Mouse (Mus musculus): ENCODE results near the gene Gm20708.
"Not testable (repeated sequence)": the region's sequence is repeated elsewhere in the genome, so short reads cannot be mapped to it uniquely, and the experiment has no call there.

The Gm20708 gene

GRCm38 (mm10) chr11:117781199-117781821 is 28.2 kb upstream of the Gm20708 start:
- DNase-seq (ENCODE audit: low read depth), result peak; percentile 92

DNA sequence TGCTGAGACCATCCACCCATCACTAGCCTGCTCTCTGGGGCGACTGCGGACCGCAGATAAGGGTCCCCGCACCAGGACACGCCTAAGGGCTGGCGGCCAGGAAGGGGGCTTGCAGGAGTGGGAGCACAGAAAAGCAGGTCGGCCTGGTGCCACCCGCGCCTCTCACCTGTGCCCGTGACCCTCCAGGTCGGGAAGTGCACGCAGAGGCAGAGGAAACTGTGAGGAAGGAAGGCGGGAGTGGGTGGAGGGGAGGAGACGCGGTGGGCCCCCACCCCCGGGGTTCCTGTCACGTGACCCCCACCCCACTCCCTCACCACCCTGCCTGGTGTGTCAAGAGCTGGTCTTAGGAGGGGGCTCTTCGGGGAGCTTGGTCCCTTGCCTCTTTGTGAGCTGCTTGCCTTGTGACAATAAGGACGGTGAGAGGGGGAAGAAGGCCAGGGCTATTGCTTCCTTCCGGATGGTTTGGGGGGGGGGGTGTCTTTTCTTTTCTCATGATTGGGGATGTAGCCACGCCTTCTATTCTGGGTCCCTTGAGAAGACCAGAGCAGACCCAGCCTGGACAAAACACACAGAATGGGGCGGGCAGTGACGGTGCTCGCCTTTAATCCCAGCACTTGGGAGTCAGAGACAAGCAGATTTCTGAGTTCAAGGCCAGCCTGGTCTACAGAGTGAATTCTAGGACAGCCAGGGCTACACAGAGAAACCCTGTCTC is 27.3 kb upstream of the Gm20708 start, which contains the start of the genes Tmc8 and Tmc6:
Tmc8 (plus strand) TSS at position 84 of the 712 bp plus-strand sequence.
Tmc6 (minus strand) TSS at position 206 of the 712 bp plus-strand sequence.
- DNase-seq (ENCODE audit: low read depth), result peak; percentile 68

DNA sequence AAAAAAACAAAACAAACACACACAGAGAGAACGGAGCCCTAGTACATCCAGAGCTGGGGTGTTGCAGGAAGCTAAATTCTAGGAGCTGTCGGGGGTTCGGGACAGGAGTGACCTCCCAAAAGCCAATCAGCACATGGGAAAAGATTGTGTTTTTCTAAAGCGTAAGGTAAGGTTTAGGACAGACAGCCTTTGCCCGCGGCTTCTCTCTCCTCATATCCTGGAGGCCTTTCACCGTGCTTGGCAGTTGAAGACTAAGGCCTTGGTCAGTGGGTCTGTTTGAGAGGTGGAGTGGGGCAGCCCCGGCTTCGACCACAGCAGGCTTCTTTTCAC is 26.8 kb upstream of the Gm20708 start:
- DNase-seq (ENCODE audit: low read depth), result no peak

GRCm38 (mm10) chr11:117783089-117783488 is 26.4 kb upstream of the Gm20708 start:
- no peak for DNase-seq (ENCODE audit: low read depth)

- DNase-seq (ENCODE audit: low read depth), result no peak
These were observed 25.7 kb upstream of the Gm20708 start for GRCm38 (mm10) chr11:117783683-117784309.

DNA sequence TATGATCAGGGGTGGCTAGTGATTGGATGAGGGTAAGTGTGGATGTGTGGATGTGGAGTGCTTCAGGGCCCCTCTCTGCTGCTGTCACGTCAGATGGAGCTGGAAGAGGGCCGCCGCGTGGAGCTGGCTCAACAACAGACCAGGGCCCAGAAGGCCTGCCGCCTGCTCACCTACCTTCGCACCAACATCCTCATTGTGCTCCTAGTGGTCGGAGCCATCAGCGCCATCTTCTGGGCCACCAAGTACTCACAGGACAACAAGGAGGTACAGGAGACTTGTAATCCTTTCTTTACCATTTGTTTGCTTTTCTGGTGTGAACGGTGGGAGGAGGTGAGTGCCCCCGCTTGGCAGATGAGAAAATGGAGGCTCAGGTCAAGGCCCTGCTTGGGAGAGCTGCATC is 23.2 kb upstream of the Gm20708 start:
- DNase-seq (ENCODE audit: low read depth), result peak; percentile 86

GRCm38 (mm10) chr11:117788481-117788880 is 21.0 kb upstream of the Gm20708 start:
- not testable (repeated sequence) for DNase-seq (ENCODE audit: low read depth)

GRCm38 (mm10) chr11:117790286-117790685 is 19.2 kb upstream of the Gm20708 start:
- peak; percentile 67 for DNase-seq (ENCODE audit: low read depth)

DNA sequence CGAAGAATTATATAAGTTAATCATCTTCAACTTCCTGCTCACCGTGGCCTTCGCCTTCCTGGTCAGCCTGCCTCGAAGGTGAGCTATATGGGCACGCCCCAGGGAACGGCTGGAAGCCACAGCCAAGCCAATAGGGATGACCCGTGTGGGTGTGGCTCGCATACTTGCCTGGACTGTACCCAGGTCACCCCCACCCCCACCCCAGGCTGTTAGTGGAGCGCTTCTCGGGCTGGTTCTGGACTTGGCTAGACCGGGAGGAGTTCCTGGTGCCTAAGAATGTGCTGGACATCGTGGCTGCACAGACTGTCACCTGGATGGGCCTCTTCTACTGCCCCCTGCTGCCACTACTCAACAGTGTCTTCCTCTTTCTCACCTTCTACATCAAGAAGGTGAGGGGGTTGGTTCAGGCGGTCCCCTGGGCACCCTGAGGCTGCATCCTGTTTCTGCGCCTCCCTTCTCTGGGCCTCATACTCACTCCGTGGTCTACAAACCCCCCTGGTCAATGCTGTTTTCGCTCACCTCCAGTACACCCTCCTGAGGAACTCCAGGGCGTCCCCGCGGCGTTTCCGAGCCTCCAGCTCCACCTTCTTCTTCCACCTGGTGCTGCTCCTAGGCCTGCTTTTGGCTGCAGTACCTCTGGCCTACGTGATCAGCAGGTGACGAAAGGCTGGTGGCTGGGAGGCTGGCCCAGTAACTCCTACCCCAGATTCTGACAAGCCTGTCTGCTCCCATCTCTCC is 18.6 kb upstream of the Gm20708 start:
- peak; percentile 53 for DNase-seq (ENCODE audit: low read depth)

GRCm38 (mm10) chr11:117791441-117791761 is 18.1 kb upstream of the Gm20708 start:
- DNase-seq (ENCODE audit: low read depth), result no peak

DNA sequence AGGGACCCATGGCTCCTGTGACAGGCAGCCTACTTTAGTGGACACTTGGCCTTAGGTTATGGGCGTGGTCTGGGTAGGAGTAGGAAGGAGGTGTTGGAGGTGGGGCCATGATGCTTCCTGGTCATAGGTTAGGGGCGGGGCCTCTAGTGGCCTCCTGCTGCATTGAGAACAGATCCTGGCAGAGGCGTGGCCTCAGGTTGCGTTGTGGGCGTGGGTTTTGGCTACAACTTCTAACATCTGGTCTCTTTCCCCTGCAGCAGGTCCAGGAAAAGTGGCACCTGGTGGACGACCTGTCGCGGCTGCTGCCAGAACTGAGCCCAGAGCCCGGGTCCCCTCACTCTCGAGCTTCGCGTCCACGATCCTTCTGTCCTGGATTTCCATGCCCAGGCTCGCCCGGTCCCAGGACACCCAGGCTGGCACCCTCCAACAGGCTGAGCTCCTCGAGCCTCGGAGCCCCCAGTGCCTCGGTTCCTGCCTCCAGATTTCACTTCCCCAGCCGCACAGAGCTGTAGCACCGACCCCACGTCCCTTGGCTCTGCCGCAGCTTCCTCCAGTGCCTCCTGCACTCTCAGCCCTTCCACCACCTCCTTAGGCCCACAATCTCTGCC is 17.1 kb upstream of the Gm20708 start:
- peak; percentile 89 for DNase-seq (ENCODE audit: low read depth)

DNA sequence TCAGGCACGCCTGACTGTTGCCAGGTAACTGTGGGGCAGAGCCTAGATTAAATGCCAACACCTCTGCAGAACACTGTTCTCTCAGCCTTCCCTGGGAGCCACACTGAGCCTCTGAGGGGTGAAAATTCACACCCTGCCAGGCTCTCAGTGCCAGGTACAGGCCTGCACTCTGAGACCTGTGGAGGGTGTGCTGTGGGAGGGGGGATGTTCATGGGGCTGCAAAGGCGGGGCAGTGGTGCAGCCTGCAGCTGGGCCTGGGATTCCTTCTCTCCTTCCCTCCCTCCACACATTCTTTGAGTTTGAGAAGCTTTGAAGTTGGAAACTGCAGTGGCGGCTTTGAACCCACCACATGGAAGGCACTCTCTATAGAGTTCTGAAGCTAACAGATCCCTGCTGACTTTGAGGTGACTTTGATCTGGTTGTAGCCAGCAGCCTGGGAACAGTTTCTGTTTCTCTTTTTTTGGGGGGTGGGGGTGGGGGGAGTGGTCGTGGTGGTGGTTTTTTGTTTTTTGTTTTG is 15.4 kb upstream of the Gm20708 start:
- DNase-seq (ENCODE audit: low read depth), result no peak

- DNase-seq (ENCODE audit: low read depth), result no peak
These were observed 12.5 kb upstream of the Gm20708 start for GRCm38 (mm10) chr11:117796954-117797353.

DNA sequence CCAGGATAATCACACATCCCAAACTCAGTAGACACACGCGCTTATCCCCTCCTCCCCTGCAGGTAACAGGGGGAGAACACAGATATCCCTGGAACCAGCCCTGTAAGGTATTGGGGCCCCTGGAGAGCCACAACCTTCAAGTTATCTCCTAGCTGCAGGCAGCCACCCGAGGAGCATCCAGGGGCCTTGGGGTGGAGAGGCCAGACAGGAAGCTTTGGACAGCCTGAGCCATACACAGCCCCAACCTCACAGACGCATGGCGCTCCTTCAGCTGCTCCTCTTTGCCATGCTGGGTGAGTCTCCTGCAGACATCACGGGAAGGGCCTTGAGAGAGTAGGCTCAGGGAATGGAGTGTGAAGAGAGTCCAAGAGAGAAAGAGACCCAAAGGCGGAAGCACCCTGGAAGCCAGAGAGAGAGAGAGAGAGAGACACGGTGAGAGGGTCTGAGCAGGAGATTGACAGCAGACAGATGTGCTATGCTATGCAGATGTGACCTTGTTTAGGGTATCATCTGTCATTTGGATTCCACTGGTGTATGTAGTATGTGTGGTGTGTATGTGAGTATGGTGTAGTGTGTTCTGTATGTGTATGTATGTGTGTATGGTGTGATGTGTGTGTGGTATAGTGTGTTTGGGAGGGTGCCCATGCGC is 11.8 kb upstream of the Gm20708 start, which contains the start of gene 6030468B19Rik:
6030468B19Rik (plus strand) TSS at position 150 of the 649 bp plus-strand sequence.
- DNase-seq (ENCODE audit: low read depth), result peak; percentile 53

DNA sequence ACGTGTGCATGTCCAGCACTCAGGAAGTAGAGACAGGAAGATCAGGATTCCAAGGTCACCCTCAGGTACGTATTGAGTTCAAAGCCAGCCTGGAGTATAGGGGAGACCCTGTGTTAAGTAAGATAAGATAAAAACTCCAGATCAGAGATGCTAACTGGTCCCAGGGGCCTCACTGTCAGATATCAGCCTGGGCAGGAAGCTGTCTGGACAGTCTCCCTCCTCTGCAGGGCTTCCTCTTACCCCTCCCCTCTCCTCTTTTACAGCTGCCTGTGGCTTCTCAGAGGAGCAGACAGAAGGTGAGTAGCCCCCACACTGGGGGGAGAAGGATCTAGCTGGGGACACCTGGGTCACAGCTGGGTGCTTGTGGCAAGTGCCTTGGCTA is 11.3 kb upstream of the Gm20708 start:
- peak; percentile 75 for DNase-seq (ENCODE audit: low read depth)

- no peak for DNase-seq (ENCODE audit: low read depth)
These were observed 10.3 kb upstream of the Gm20708 start for GRCm38 (mm10) chr11:117799174-117799573.

- no peak for DNase-seq (ENCODE audit: low read depth)
These were observed 9.4 kb upstream of the Gm20708 start for GRCm38 (mm10) chr11:117800038-117800437.

DNA sequence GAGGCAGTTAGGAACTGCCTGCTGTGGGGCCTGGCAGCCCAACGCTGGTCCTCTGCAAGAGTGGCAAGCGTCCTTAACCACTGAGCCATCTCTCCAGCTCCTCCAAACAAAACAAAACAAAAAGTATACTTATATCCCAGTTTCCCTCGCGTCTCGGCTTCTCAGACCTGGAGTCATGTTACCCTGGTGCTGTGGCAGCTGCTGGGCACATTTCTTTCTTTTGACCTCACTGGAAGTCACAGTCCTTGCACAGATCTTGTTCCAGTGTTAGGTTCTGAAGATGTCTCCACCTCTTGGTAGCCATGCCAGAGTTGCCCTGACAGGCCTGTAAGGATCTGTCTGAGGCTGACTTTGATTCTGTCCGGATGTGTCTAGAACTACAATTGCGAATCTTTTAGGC is 7.8 kb upstream of the Gm20708 start:
- no peak for DNase-seq (ENCODE audit: low read depth)

- no peak for DNase-seq (ENCODE audit: low read depth)
These were observed 6.2 kb upstream of the Gm20708 start for GRCm38 (mm10) chr11:117803166-117803688.

DNA sequence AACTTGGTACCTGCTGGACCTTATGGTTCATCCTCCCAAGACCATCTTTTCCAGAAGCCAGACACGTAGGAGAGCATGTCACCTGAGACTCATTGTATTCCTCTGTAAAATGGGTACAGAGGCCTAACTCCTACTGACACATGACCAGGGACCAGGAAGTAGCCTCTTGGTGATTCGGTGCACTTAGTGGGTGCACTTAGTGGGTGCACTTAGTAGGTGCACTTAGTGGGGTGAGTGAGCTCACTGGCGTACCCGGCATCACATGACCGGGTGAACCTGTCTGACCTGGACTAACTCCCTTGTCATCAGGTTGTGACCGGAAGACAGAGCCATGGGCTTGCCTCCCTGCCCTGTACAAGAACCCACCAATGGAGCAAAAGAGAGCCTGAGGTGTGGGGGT is 2.7 kb upstream of the Gm20708 start:
- no peak for DNase-seq (ENCODE audit: low read depth)

DNA sequence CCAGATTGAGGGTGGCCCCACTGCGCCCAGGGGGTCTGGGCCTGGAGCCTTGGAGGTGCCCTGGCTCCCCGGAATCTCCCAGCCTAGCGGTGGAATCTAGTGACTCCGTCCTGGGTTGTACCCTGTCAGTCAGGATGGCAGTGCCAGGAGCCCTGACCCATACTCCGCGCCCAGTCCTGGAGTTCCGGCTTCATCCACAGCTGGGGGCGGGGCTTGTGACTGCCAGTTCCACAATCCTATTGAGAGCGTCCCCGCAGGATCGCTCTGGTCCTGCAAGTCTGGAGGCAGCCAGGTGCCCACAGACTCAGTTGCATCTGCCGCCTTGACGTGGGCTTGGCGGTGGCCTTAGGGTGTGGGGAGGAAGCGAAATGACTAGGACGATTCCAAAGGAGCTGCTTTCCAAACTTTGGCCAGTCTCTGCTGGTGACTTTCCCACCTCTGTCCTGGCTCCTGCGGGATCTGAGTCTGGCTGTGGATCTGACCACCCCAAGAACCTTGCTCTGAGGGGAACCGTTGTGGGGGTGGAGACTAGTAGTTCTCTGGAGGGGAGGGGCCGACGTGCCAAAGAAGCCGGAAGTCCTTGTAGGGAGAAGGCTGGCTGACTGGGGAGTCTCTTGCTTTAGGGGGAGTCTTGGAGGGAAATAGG is 1.1 kb downstream of the Gm20708 start:
- DNase-seq (ENCODE audit: low read depth), result peak; percentile 89

Measured in 416B (cell line).